Mouse (Mus musculus) MEL (cell line): ENCODE measurements around the gene Tha1. TPM values are rescaled to one million over a fixed set of nuclear protein-coding genes. Genes with fewer than 3 reads are reported as not detected.

Experiments used
- DNase-seq: peaks from one replicate; pipeline ENCODE4 v3.0.0; 2011; ENCODE audit warnings: low read depth, low spot score
- H3K27ac ChIP-seq: 2 replicates; pipeline ENCODE4 v1.5.1; 2012; ENCODE audit warnings: low read depth, mild to moderate bottlenecking, control low read depth, low read length, moderate library complexity; ENCODE audit not compliant: control insufficient read depth
- H3K27me3 ChIP-seq, 2 experiments: fragments of 150-350 bp in 1 of 2; sonication (generic) in 1 of 2; 2 replicates each; pipeline ENCODE4 v1.6.1; 2012; ENCODE audit warnings: low read length in 2 of 2, mild to moderate bottlenecking in 2 of 2, improper control_type of control experiment in 1 of 2, moderate library complexity in 1 of 2; ENCODE audit not compliant: insufficient read depth in 2 of 2, control insufficient read depth in 1 of 2
- H3K36me3 ChIP-seq, 2 experiments: 2 replicates each; pipeline ENCODE4 v1.6.1; 2012 to 2014; ENCODE audit warnings: low read length in 2 of 2, improper control_type of control experiment in 1 of 2, inconsistent platforms in 1 of 2, mild to moderate bottlenecking in 1 of 2; ENCODE audit not compliant: insufficient read depth in 2 of 2, control insufficient read depth in 1 of 2
- H3K4me1 ChIP-seq, 2 experiments: fragments of 150-350 bp in 1 of 2; sonication (generic) in 1 of 2; 2 replicates each; pipeline ENCODE4 v1.6.1; 2012; ENCODE audit warnings: low read length in 2 of 2, improper control_type of control experiment in 1 of 2, mild to moderate bottlenecking in 1 of 2; ENCODE audit not compliant: insufficient read depth in 2 of 2, control insufficient read depth in 1 of 2
- H3K4me3 ChIP-seq, 2 experiments: fragments of 150-350 bp in 1 of 2; sonication (generic) in 1 of 2; 2 replicates each; pipeline ENCODE4 v1.5.1; 2012; ENCODE audit warnings: low read depth in 2 of 2, low read length in 2 of 2, mild to moderate bottlenecking in 2 of 2, moderate library complexity in 2 of 2, control low read depth in 1 of 2, improper control_type of control experiment in 1 of 2; ENCODE audit not compliant: control insufficient read depth in 1 of 2, insufficient read depth in 1 of 2
- H3K79me2 ChIP-seq: 2 replicates; pipeline ENCODE4 v1.6.1; 2012; ENCODE audit warnings: mild to moderate bottlenecking, low read length, moderate library complexity; ENCODE audit not compliant: control insufficient read depth, poor library complexity, insufficient read depth
- H3K9ac ChIP-seq: 2 replicates; pipeline ENCODE4 v1.6.1; 2012; ENCODE audit warnings: low read depth, mild to moderate bottlenecking, control low read depth, low read length, moderate library complexity; ENCODE audit not compliant: control insufficient read depth, poor library complexity, severe bottlenecking
- H3K9me3 ChIP-seq: fragments of 150-350 bp; sonication (generic); replicated peaks from 2 replicates; pipeline ENCODE4 v1.6.1; 2012; ENCODE audit warnings: mild to moderate bottlenecking, low read length, improper control_type of control experiment, moderate library complexity; ENCODE audit not compliant: insufficient read depth
- CHD1 ChIP-seq: IDR thresholded peaks from 2 replicates; pipeline ENCODE4 v1.6.1; 2012; ENCODE audit warnings: low read depth, mild to moderate bottlenecking, inconsistent platforms, low read length, improper control_type of control experiment
- CHD2 ChIP-seq: IDR thresholded peaks from 2 replicates; pipeline ENCODE4 v1.6.1; 2011; ENCODE audit warnings: low read length, improper control_type of control experiment
- CTCF ChIP-seq, 3 experiments: IDR thresholded peaks in 2 of 3; conservative IDR thresholded peaks in 1 of 3; 2 replicates each; pipeline ENCODE4 v1.5.1; 2011 to 2012; ENCODE audit warnings: low read length in 3 of 3, low read depth in 2 of 3, mild to moderate bottlenecking in 2 of 3, improper control_type of control experiment in 1 of 3, inconsistent platforms in 1 of 3, mixed read lengths in 1 of 3, moderate library complexity in 1 of 3; ENCODE audit not compliant: control insufficient read depth in 1 of 3, insufficient read depth in 1 of 3, poor library complexity in 1 of 3, severe bottlenecking in 1 of 3
- E2F4 ChIP-seq: IDR thresholded peaks from 2 replicates; pipeline ENCODE4 v1.6.1; 2011; ENCODE audit warnings: low read depth, low read length, improper control_type of control experiment, borderline replicate concordance
- EP300 ChIP-seq, 2 experiments: IDR thresholded peaks; 2 replicates each; pipeline ENCODE4 v1.6.1; 2011; ENCODE audit warnings: improper control_type of control experiment in 2 of 2, low read length in 2 of 2, low read depth in 1 of 2, mild to moderate bottlenecking in 1 of 2
- GATA1 ChIP-seq: IDR thresholded peaks from 2 replicates; pipeline ENCODE4 v1.6.1; 2011; ENCODE audit warnings: low read depth, low read length, improper control_type of control experiment
- JUND ChIP-seq: IDR thresholded peaks from 2 replicates; pipeline ENCODE4 v1.6.1; 2011; ENCODE audit warnings: low read depth, mild to moderate bottlenecking, improper control_type of control experiment, low read length
- MAFK ChIP-seq: IDR thresholded peaks from 2 replicates; pipeline ENCODE4 v1.6.1; 2011; ENCODE audit warnings: low read depth, mild to moderate bottlenecking, low read length, improper control_type of control experiment, borderline replicate concordance
- MAX ChIP-seq: IDR thresholded peaks from 2 replicates; pipeline ENCODE4 v1.6.1; 2011; ENCODE audit warnings: low read length, improper control_type of control experiment
- MEF2A ChIP-seq: IDR thresholded peaks from 2 replicates; pipeline ENCODE4 v1.6.1; 2014; ENCODE audit warnings: low read depth, mild to moderate bottlenecking, inconsistent platforms, low read length, improper control_type of control experiment; ENCODE audit not compliant: poor library complexity, insufficient replicate concordance, severe bottlenecking; ENCODE audit errors: extremely low read depth
- MYC ChIP-seq: IDR thresholded peaks from 2 replicates; pipeline ENCODE4 v1.6.1; 2011; ENCODE audit warnings: low read depth, mild to moderate bottlenecking, low read length, improper control_type of control experiment, moderate library complexity
- NELFE ChIP-seq: IDR thresholded peaks from 2 replicates; pipeline ENCODE4 v1.6.1; 2011; ENCODE audit warnings: low read depth, low read length, improper control_type of control experiment
- POLR2AphosphoS5 ChIP-seq: IDR thresholded peaks from 2 replicates; pipeline ENCODE4 v1.6.1; 2012; ENCODE audit warnings: low read depth, borderline replicate concordance, mild to moderate bottlenecking, inconsistent platforms, low read length, moderate library complexity, mixed read lengths
- RCOR1 ChIP-seq: IDR thresholded peaks from 2 replicates; pipeline ENCODE4 v1.6.1; 2012; ENCODE audit warnings: low read depth, mild to moderate bottlenecking, inconsistent platforms, low read length, improper control_type of control experiment
- SMC3 ChIP-seq: IDR thresholded peaks from 2 replicates; pipeline ENCODE4 v1.6.1; 2011; ENCODE audit warnings: low read depth, low read length, improper control_type of control experiment
- TAL1 ChIP-seq: IDR thresholded peaks from 2 replicates; pipeline ENCODE4 v1.6.1; 2012; ENCODE audit warnings: mild to moderate bottlenecking, inconsistent platforms, low read length, moderate library complexity, mixed read lengths
- USF1 ChIP-seq: IDR thresholded peaks from 2 replicates; pipeline ENCODE4 v1.6.1; 2014; ENCODE audit warnings: low read depth, mild to moderate bottlenecking, inconsistent platforms, low read length, improper control_type of control experiment, moderate library complexity
- ZC3H11A ChIP-seq: IDR thresholded peaks from 2 replicates; pipeline ENCODE4 v1.6.1; 2012; ENCODE audit warnings: low read depth, mild to moderate bottlenecking, inconsistent platforms, low read length, improper control_type of control experiment
- ZMIZ1 ChIP-seq: IDR thresholded peaks from 2 replicates; pipeline ENCODE4 v1.6.1; 2012; ENCODE audit warnings: low read depth, mild to moderate bottlenecking, inconsistent platforms, low read length, improper control_type of control experiment, moderate library complexity
- polyA plus RNA-seq, 2 experiments: library from polyadenylated mRNA; stranded (reverse) in 1 of 2; unstranded in 1 of 2; fragments of >175 nt in 1 of 2; fragments of >200 nt in 1 of 2; gene quantifications; 2 replicates each; pipeline versions ENCODE4 v1.2.1 to v1.2.4; 2012; ENCODE audit warnings: low replicate concordance in 2 of 2, low read depth in 1 of 2; ENCODE audit not compliant: insufficient read length in 2 of 2, insufficient read depth in 1 of 2, missing spikeins in 1 of 2
- total RNA-seq: library from RNA; depleted of rRNA; stranded (reverse); fragments of 300-350 nt; gene quantifications from 2 replicates; pipeline ENCODE4 v1.2.3, GENCODE M21; 2012

Gene Tha1
- total and polyA plus RNA-seq, 3 experiments: 0.12 TPM; not detected in 2

- Histone ChIP-seq H3K4me3 (no peak overlapping the region), H3K9me3 (no peaks in the 10 kb centered on the region), H3K27me3 (peaks cover 2 to 3% of the 10 kb centered on the region in 2 experiments; a peak in 3 of 4 replicates), H3K4me1 (no peaks in the 10 kb centered on the region), H3K27ac (no peak overlapping the region), H3K9ac (no peak overlapping the region), H3K36me3 (no peaks in the 10 kb centered on the region), H3K79me2 (no peaks in the 10 kb centered on the region)
- no peak for DNase-seq
- no peak for TF ChIP-seq JUND
- no peak for TF ChIP-seq USF1
- no peak for TF ChIP-seq MYC
- no peak for TF ChIP-seq NELFE
- TF ChIP-seq ZC3H11A: no peak
- TF ChIP-seq RCOR1: no peak
- no peak for TF ChIP-seq EP300 (IDR thresholded peaks at IDR 0.05; ENCODE audit: low read depth in 1 of 2, low read length in 2 of 2)
- TF ChIP-seq TAL1: no peak
- TF ChIP-seq POLR2AphosphoS5: no peak
- no peak for TF ChIP-seq SMC3
- TF ChIP-seq GATA1: no peak
- no peak for TF ChIP-seq CHD1
- TF ChIP-seq E2F4: no peak
- TF ChIP-seq MEF2A: no peak
- no peak for TF ChIP-seq CHD2
- TF ChIP-seq MAX: no peak
Measured at GRCm38 (mm10) chr11:117871911-117872584, 1.2 kb downstream of the Tha1 start.

- Histone ChIP-seq H3K9me3 (no peaks in the 10 kb centered on the region), H3K36me3 (no peaks in the 10 kb centered on the region), H3K79me2 (no peaks in the 10 kb centered on the region), H3K9ac (no peak overlapping the region), H3K4me3 (no peak overlapping the region), H3K27ac (no peak overlapping the region)
- no peak for TF ChIP-seq MYC
- no peak for TF ChIP-seq MAFK
- no peak for TF ChIP-seq ZMIZ1
- TF ChIP-seq CHD1: no peak
- TF ChIP-seq CTCF (IDR thresholded peaks at IDR 0.05 in 2 of 3, conservative IDR thresholded peaks at IDR 0.05 in 1 of 3; ENCODE audit: control insufficient read depth in 1 of 3, insufficient read depth in 1 of 3, low read depth in 2 of 3, low read length in 3 of 3, poor library complexity in 1 of 3, severe bottlenecking in 1 of 3): no peak
- no peak for TF ChIP-seq CHD2
- TF ChIP-seq, all 39 proteins: peak for 0
- H3K27me3 ChIP-seq: peaks cover 0 to 2% of the 10 kb centered on the region in 2 experiments; a peak in 1 of 4 replicates
- no peaks in the 10 kb centered on the region for H3K4me1 ChIP-seq
- no peak for DNase-seq
Measured at GRCm38 (mm10) chr11:117871376-117871775, 1.9 kb downstream of the Tha1 start.
